In genomic region chr6:137962836-137963235, GRCm38 (mm10) we compare ENCODE assay signal across 15 mouse cellular contexts.
"Had no signal": no experiment of that assay in that cellular context is flagged by ENCODE, and none has a peak within 500 bp of the region (broad histone marks: within the 10 kb centered on the region; RNA-seq: fewer than 3 reads in every experiment).

No protein-coding gene starts in this region.

- H3K4me1 ChIP-seq: stomach, embryonic 15.5 days had no signal

- H3K27ac ChIP-seq: neural tube, embryonic 15.5 days; stomach, embryonic 15.5 days; stomach, postnatal 0 days had no signal

- H3K27me3 ChIP-seq: neural tube, embryonic 15.5 days; stomach, embryonic 15.5 days had no signal

- DNase-seq: retina, postnatal 1 day; right cerebral cortex, adult 18-20 months; right cerebral cortex, postnatal 14 days; right cerebral cortex, postnatal 25 days; right cerebral cortex, postnatal 4 days; spleen, adult 18-20 months; thymus, adult 18-20 months; thymus, adult 2 months; thymus, postnatal 14 days; thymus, postnatal 25 days; thymus, postnatal 36 days; thymus, postnatal 4 days had no signal

- H3K36me3 ChIP-seq: neural tube, embryonic 15.5 days; stomach, embryonic 15.5 days had no signal

- H3K4me3 ChIP-seq: neural tube, embryonic 15.5 days; stomach, embryonic 15.5 days had no signal

- H3K9ac ChIP-seq: neural tube, embryonic 15.5 days; stomach, embryonic 15.5 days had no signal

- H3K9me3 ChIP-seq: neural tube, embryonic 15.5 days; stomach, embryonic 15.5 days had no signal

- H3K4me2 ChIP-seq: neural tube, embryonic 15.5 days; stomach, embryonic 15.5 days had no signal
